Mouse (Mus musculus): ENCODE measurements around the gene Fabp3. TPM values are rescaled to one million over a fixed set of nuclear protein-coding genes. Genes with fewer than 3 reads are reported as not detected.

Fabp3 gene
- total RNA-seq (2014; fragmentation: Nextera tagmentation), result not detected in 2 replicates
- total RNA-seq (2017), result not detected in 2 replicates

- no peak for ATAC-seq (replicated peaks; ENCODE audit: low FRiP score, low TSS enrichment, poor library complexity, severe bottlenecking)
Measured at GRCm38 (mm10) chr4:130308231-130309081, at the start of gene Fabp3, which contains the start of gene Gm10570. Fabp3 (plus strand) TSS chr4:130308595. Gm10570 (minus strand) TSS chr4:130308674.

DNA sequence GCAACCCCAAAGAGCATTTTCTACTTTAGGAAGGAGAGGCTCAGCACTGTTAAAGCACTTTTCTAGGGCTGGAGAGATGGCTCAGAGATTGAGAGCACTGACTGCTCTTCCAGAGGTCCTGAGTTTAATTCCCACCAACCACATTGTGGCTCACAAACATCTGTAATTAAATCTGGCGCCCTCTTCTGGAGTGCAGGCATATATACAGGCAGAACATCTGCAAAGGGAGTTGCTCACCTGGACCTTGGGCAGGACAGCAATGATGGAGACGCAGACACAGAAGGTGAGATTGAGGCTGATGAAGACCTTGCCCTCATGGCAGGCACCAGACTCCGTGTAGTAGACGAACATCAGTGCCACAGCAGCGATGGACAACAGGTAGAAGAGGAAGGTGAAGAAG, 48.0 kb upstream of the Fabp3 start:
- no peak for ATAC-seq (replicated peaks; ENCODE audit: low FRiP score, low TSS enrichment, poor library complexity, severe bottlenecking)

DNA sequence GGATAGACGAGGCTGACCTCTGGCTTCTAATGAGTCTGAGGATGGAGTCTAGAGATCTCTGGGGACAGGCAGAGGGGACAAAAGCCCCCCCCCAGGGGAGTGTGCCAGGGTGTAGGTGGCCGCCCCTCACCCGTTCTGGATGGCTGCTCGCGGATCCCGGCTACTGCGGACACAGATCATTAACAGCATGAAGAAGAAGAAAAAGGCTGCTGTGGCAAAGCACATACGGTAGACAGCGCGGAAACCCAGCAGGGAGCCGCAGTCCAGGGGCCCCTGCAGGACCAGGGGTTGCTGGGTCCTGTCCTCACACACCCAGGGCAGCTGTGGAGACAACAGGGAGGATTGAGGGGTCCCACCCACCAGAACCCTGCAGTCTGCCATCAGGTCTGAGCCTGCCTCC, 44.3 kb upstream of the Fabp3 start:
- ATAC-seq (replicated peaks; ENCODE audit: low FRiP score, low TSS enrichment, poor library complexity, severe bottlenecking), result no peak

GRCm38 (mm10) chr4:130264698-130265349, 43.6 kb upstream of the Fabp3 start:
- peak; percentile 60; the same call in 1 of the 2 replicates for ATAC-seq (replicated peaks; ENCODE audit: low FRiP score, low TSS enrichment, poor library complexity, severe bottlenecking)

DNA sequence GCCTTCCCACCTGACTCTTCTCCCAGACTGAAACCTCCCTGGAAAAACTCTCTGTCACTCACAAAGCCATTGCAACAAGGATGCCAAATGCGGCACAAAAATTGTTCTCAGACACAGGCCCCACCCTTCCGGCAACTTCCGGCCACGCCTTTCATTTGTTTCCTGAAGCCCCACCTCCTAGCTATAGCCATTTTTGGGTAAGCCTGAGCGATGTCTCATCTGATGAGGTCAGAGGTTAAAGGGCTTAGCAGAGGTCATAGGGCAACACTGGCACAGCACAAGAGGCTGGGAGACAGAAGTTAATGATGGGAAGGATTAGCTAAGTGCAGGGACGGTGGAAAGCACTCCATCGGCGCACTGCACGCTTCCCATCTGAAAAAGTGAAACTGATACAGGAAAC, 41.8 kb upstream of the Fabp3 start:
- no peak for ATAC-seq (replicated peaks; ENCODE audit: low FRiP score, low TSS enrichment, poor library complexity, severe bottlenecking)

DNA sequence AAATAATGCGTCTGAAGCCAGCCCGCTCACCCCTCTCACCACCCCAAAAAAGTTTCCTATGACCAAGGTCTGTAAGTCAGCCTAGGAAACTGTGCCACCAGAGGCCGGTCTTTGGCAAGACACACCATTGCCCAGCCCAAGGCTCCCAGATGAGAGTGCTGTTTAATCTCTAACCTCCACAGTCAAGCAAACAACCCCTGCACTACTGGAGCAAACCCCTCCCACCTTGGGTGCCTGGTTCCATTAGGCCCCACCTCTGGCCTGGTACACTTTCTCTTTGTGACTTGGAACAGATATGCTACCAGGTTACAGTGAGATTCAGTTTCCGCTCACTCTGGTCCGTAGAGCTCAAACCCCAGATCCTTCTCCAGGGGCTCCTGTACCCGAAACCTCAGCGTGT, 41.3 kb upstream of the Fabp3 start:
- peak; percentile 46 for ATAC-seq (replicated peaks; ENCODE audit: low FRiP score, low TSS enrichment, poor library complexity, severe bottlenecking)

GRCm38 (mm10) chr4:130268736-130269135, 39.7 kb upstream of the Fabp3 start:
- ATAC-seq (replicated peaks; ENCODE audit: low FRiP score, low TSS enrichment, poor library complexity, severe bottlenecking), result no peak

- ATAC-seq (replicated peaks; ENCODE audit: low FRiP score, low TSS enrichment, poor library complexity, severe bottlenecking), result 0 out of 2 replicates have a peak, but pooled peaks have one; percentile 48
Measured at GRCm38 (mm10) chr4:130270089-130270488, 38.3 kb upstream of the Fabp3 start.

- ATAC-seq (replicated peaks; ENCODE audit: low FRiP score, low TSS enrichment, poor library complexity, severe bottlenecking), result no peak
Measured at GRCm38 (mm10) chr4:130270611-130271347, 37.6 kb upstream of the Fabp3 start.

- ATAC-seq (replicated peaks; ENCODE audit: low FRiP score, low TSS enrichment, poor library complexity, severe bottlenecking), result no peak
Measured at GRCm38 (mm10) chr4:130273698-130274345, 34.6 kb upstream of the Fabp3 start.

DNA sequence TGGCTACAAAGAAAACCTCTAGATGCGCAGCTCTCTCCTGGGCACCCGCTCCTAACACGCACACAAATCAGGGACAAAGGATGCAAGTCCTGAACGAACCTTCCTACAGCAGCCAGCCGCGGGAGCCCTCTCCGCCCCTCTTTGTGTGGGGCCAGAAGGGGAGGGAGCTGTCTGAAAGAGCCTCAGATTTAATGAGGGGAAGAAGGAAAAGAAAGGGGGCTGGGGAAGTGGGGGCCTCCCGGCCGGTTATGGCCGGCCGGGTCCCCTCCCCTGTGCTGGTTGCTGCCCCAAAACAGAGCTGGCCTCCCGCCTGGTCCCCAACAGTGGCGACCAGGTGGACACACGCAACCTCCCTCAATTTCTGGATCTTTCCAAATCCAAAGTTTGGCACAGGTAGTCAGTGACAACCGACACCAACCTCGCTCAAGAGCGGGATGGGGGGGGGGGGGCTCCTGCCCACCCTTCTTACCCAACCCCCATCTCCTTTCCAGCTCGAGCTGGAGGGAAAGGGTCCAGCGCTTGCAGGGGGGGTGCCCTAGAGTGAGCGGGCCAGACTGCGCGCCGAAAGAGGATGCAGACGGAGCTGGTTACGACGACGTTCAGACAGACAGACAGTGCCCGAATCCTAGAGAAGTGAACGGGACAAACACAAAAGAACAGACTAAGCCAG, 33.9 kb upstream of the Fabp3 start:
- no peak for ATAC-seq (replicated peaks; ENCODE audit: low FRiP score, low TSS enrichment, poor library complexity, severe bottlenecking)

DNA sequence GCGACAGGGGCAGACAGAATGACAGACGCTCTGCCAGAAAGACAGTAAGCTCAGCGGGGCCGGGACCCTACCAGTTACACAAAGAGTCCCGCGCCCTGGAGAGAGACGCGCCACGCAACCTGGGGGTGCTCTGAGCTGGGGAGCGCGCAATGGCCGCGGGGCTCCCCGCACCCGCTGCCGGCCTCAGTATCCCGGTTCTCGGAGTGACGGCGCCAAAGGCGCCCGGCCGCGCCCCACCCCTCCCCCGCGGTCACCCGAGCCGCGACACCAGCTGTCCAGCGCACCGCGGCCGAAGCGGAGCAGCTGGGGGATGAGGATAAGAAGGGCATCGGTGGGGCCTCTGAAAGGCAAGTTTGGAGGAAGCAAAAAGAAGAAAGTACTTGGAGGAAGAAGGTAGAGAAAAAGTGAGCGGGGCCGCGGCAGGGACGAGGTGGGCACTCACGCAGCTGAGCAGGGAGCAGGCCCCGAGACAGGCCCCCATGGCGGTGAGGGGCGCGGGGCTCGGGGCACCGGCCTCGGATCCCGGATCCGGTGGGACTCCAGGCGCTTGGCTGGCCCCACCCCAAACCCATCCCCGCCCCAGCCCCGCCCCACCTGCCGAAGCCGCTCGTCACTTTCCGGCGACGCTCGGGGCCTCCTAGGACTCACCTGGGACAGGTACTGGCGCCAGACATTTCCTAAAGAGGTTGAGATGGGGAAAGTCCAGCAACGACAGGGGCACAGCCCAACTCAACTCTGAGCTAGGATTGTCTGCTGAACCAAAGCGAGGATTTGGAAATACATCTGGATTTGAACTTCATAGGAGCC, 33.2 kb upstream of the Fabp3 start:
- no peak for ATAC-seq (replicated peaks; ENCODE audit: low FRiP score, low TSS enrichment, poor library complexity, severe bottlenecking)

- ATAC-seq (replicated peaks; ENCODE audit: low FRiP score, low TSS enrichment, poor library complexity, severe bottlenecking), result no peak
Measured at GRCm38 (mm10) chr4:130275823-130276105, 32.6 kb upstream of the Fabp3 start.

DNA sequence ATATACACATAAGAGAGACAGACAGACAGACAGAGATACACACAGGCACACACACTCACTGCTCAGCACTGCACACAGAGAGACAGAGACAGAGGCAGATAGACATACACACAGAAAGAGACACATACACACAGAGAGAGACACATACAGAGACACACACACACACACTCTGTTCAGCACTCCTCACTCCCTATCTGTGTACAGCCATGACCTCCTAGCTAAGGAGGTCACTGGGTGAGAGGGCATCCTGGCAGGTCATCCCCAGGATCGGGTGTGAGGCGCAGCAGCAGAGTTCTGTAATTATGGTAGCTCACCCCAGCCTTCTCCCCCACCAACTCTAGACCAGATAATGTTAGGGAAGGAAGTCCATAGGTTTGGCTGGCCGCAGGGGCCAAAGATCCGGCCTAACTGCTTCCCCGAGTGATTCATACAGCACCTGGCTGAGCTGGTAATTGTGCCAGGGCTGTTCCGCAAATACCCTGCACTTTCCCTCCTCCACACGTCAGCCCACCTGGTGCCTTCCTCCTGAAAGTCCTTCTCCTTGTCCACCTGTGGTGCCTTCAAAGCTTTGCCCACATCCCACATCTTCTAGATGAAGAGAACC, 31.7 kb upstream of the Fabp3 start:
- no peak for ATAC-seq (replicated peaks; ENCODE audit: low FRiP score, low TSS enrichment, poor library complexity, severe bottlenecking)

- ATAC-seq (replicated peaks; ENCODE audit: low FRiP score, low TSS enrichment, poor library complexity, severe bottlenecking), result no peak
Measured at GRCm38 (mm10) chr4:130279105-130279504, 29.3 kb upstream of the Fabp3 start, which contains the start of gene Serinc2. Serinc2 (minus strand) TSS chr4:130279205.

DNA sequence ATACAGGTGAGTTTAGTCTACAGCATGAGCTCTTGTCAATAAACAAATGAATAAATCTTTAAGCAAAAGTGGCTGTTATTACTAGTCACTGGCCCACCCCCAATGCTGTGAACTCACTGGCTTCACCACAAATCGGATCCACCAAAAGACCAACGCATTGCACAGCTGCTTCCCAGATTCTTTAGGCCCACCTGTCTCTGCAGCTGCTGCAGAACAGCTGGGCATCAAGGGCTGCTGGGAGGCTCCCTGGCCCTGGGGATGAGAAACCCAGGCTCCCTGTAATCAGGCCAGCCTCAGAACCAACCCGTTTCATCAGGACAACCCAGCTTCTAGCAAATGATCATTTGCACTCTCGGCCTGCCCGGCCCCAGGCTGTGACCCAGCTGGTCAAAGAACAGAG, 25.5 kb upstream of the Fabp3 start:
- ATAC-seq (replicated peaks; ENCODE audit: low FRiP score, low TSS enrichment, poor library complexity, severe bottlenecking), result no peak

- ATAC-seq (replicated peaks; ENCODE audit: low FRiP score, low TSS enrichment, poor library complexity, severe bottlenecking), result no peak
Measured at GRCm38 (mm10) chr4:130283826-130284225, 24.6 kb upstream of the Fabp3 start.

- no peak for ATAC-seq (replicated peaks; ENCODE audit: low FRiP score, low TSS enrichment, poor library complexity, severe bottlenecking)
Measured at GRCm38 (mm10) chr4:130286531-130286930, 21.9 kb upstream of the Fabp3 start.

Measured in megakaryocyte-erythroid progenitor cell, adult 5-6 weeks (primary cell).